Mouse (Mus musculus): ENCODE measurements around the gene Tenm2.

Tenm2 gene

DNA sequence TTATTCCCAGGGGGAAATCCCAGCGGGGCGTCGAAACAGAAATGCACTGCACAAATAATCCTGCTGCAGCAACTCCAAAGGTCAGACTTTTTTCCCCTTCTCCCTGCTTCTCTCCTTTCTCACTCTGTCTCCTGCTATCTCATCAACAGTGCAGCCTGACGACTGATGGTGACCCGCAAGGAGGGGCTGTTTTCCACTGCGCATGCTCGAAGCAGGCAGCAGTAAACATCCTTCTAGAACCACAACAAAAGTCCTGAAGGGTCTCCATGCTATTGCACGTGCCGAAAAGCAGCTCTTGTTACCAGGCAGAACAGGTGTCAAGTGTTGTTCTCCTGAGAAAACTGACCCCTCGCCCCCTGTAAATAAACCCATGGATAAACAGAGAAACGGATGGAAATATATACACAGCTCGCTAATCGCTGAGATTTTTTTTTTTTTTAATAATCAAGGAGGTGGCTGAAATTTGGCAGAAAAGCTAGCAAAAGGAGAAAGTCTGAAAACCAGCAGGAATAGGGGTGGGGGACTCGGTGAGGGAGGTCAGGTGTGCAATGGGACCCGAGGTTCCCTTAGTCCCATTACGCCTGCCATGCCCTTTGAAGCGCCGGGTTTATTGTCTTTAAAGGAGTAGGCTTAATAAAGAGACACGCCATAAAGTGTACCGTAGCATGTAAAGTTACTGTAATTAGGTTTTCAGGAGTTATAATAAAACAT is 958.4 kb downstream of the Tenm2 start:
- no peak for DNase-seq (ENCODE audit: low spot score in 2 of 2)

DNA sequence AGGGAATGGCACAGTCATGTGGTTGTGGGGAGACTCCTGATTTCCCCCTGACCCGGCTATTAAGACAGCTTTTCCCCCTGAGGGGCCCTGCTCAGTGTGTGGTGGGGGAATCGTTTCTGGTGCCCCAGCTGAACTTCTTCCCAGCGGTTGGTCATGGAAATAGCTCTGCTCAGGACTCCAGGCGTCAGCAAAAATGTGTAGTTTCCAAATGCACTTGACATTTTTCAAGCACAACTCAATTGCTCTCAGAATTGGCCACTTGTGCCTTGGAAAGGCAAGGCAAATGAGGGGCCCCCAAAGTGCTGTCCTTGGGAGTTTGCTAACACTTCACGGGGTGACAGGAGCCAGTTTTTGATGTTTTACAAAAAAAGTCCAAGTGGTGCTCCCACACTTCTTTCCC is 959.7 kb downstream of the Tenm2 start:
- DNase-seq (ENCODE audit: low spot score in 2 of 2): no peak

- no peak for DNase-seq (ENCODE audit: low spot score in 2 of 2)
Observed at GRCm38 (mm10) chr11:36272149-36272548, 963.6 kb downstream of the Tenm2 start.

- DNase-seq (ENCODE audit: low spot score in 2 of 2): no peak
Observed at GRCm38 (mm10) chr11:36269945-36270344, 965.8 kb downstream of the Tenm2 start.

GRCm38 (mm10) chr11:36264776-36265466 is 970.8 kb downstream of the Tenm2 start:
- DNase-seq (ENCODE audit: low spot score in 2 of 2): no peak

GRCm38 (mm10) chr11:36263840-36264239 is 971.9 kb downstream of the Tenm2 start:
- DNase-seq (ENCODE audit: low spot score in 2 of 2): no peak

DNA sequence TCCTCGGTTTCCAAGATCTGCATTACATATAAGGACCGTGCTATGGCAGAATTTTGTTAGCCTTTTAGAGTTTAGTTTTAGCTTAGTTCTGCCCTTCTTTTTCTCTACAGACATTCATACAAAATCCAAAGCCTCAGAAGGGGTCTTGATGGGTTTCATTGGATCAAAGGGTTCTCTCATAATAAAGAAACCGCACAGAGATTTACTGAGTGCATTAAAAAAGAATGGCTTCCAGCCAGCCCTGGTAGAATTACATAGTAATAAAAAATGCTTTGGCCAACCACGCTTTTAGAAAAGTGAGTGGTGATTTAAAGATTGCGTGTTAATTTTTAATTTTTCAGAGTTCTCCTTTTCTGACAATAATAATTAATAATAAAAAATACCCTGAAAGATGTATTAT is 978.6 kb downstream of the Tenm2 start:
- DNase-seq (ENCODE audit: low spot score in 2 of 2): no peak

DNA sequence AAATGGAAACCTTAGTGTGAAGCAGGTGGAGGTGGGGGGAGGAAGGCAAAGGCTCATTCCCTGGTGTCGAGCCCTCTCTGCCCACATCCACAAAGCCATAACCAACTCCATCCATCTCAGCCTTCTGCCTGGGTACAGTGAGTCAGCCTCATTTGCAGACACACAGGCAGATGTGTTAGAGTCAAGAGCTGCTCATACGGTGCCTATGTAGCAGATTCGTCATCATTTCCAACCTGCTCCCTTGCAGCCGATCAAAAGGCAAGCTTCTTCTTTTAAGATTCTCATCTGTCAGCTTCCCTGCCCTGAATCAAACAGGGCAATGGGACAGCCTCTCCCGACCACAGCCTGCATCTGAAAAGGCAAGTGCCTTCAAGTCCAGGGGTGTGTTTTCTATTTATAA is 979.0 kb downstream of the Tenm2 start:
- DNase-seq (ENCODE audit: low spot score in 2 of 2): no peak

DNA sequence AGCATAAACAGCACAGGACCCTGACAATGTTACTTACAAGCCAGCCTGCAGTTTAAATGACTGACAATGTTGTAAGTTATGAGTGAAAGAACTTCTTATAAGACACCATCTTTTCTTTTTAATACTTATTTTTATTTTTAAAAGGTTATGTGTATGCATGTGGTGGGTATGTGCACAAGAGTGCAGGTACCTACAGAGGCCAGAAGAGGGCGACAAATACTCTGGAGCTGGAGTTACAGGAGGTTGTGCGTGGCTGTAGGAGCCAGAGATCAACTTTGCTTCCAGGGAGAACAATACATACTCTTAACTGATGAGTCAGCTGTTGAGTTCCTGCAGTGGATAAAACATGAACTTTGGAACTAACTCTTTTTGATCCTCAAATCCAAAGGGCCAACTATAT is 981.7 kb downstream of the Tenm2 start:
- DNase-seq (ENCODE audit: low spot score in 2 of 2): no peak

DNA sequence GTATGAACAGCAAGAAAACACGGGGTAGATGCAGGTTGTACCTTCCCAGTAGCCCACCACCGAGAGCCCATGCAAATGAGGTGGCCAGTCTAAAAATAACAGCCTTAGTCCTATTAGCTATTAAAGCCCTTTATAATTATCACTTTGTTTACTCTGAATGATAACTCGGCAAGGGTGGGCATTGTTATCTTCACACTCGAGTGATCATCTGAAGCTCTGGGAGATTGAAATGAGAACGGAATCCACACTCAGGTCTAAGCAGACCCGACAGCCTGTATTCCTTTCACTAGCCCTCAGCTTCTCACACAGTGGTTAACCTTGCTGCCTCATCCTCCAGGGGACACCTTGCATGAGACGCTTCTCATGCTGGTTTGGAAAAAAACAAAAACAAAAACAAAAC is 985.7 kb downstream of the Tenm2 start:
- no peak for DNase-seq (ENCODE audit: low spot score in 2 of 2)

DNA sequence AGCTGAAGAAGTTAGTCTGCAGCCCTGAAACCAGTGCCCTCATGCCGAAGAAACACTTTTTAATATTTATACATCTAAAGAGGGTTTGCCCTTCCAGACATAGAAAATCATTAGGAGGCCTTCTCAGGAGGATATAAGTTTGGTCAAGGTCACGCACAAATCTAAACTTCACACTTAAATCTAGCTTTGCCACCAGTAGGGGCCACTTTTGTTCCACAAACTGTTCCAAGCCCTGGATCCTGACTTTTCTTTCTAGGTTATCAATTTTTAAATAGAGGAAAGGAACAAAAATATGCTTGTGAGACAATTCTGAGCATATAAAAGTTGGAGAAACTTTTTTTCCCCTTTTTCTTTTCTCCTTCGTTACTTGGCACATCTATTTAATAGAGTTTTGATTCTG is 989.6 kb downstream of the Tenm2 start:
- DNase-seq (ENCODE audit: low spot score in 2 of 2): no peak

GRCm38 (mm10) chr11:36244491-36244882 is 991.3 kb downstream of the Tenm2 start:
- no peak for DNase-seq (ENCODE audit: low spot score in 2 of 2)

DNA sequence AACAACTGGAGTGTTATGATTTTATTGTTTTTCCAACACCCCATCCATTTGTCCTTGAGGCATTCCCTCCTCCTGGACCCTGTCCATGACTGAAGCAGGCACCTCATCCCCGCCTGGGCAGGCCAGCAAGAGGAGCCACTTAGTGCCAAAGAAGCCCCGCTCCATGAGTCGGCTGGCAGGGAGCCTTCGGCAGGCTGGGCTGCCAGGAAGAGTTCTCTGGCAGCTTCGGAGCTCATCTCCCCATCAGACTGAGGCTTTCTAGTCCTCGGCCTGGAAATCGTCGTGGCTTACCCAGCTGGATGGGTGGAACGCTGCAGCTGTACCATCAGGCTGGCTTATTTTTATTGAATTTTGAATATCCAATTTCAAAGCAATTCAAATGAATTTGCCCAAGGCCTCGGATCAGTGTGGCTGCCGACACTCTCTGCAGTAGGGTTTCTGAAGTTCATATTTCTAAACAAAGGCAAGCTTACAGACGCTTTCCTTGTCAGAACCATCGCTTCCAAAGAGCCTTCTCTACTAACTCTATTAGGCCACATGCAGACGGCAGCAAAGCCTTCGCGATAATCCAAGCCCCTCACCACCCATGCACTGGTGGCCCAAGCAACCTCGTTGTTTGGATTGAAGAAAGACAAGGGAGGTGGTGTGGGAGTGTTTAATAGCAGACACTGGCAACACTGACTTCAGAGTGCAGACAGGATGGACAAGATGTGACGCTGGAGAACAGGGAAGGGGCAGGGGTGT is 991.8 kb downstream of the Tenm2 start:
- DNase-seq (ENCODE audit: low spot score in 2 of 2): no peak

DNA sequence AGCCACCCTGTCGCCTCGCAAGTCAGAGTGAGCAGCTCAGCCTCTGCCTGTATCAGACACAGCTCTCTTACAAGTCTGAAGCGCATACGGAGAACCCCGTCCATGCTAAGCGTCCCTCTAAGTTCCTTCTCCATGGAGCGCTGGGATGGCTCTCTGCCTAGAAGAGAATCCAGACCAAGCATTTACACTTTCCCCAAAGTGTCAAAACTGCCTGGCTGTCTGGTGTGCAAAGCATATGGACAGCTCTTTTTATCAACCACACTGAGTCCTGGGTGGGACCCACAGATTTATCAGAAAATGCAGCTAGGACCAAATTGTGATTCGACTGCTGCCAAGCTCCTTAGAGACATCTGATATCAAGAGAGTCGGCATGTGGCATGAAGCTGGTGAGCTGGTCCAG is 996.9 kb downstream of the Tenm2 start:
- no peak for DNase-seq (ENCODE audit: low spot score in 2 of 2)

DNA sequence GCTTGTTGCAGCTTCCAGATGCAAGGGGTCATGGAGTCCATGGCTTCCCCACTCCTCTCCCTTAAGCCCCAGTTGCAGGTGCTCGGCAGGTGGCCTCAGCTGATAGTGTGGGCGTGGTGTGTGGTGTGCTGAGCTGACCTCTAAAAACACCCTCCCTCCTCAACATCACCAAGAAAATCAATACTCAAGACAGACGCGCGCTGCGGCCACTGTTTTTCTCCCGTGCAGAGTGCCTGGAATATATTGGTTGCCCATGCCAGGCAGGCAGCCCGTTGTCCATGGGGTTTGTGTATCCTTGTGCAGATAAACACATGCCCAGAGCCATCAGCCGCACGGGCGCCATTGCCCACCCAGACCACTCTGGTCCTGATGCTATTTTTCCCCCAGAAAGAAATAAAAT is 1007.1 kb downstream of the Tenm2 start:
- DNase-seq (ENCODE audit: low spot score in 2 of 2): no peak

DNA sequence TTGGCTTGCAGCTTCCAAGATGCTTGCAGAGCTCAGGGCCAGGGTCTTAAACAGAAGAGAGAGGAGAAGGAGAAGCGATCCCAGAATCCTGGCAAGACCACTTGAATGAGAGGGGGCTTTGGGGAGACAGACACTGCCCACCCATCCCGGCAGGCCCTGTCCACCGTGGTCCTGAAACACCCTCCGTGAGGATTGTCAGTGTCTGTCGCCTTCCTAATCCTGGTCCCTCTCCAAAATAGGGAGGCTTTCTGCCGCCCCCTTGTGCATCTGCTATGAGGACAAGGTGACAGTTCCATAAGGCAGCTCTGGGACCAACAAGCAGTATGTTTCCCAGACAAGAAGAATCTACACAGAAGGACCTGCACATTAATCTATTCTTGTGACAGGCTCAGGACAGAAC is 1007.6 kb downstream of the Tenm2 start:
- no peak for DNase-seq (ENCODE audit: low spot score in 2 of 2)

DNA sequence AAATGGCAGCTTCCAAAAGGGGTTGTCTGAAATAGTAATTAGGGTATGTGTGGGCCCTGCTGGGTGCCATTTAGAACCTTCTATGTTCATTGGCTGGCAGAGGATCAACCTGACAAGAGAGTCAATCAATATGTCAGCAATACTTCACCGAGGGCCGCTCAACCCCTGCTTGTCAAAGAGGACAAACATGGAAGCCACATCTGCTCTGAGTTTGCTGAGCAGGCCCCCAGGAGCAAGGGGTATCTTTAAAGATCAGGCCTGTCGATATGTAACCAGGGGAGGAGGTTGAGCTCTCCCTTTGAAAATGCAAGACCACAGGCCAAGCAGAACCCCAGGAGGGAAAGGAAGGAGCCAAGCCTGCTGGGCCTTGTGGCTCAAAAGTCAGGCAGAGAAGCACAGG is 1009.7 kb downstream of the Tenm2 start:
- DNase-seq (ENCODE audit: low spot score in 2 of 2): no peak

GRCm38 (mm10) chr11:36223716-36224439 is 1011.9 kb downstream of the Tenm2 start:
- DNase-seq (ENCODE audit: low spot score in 2 of 2): no peak

DNA sequence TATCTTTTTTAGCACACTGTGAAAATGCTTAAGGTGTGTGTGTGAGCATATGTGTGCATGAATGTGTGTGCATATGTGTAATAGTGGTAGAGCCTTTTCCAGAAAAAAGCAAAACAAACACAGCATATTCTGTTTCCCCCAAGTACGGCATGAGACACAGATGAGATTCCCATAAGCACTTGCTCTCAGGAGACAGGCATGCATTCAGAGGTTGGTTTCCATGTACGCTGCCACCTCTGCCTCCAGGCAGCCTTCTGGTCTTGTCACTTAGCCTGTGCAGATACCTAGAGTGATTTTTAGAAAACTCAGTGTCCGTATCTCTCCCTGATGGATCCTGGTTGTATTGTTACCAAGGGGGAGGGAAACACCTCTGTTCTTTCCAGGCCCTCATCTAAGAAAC is 1013.7 kb downstream of the Tenm2 start:
- DNase-seq (ENCODE audit: low spot score in 2 of 2): no peak

GRCm38 (mm10) chr11:36221271-36221975 is 1014.3 kb downstream of the Tenm2 start:
- no peak for DNase-seq (ENCODE audit: low spot score in 2 of 2)

DNA sequence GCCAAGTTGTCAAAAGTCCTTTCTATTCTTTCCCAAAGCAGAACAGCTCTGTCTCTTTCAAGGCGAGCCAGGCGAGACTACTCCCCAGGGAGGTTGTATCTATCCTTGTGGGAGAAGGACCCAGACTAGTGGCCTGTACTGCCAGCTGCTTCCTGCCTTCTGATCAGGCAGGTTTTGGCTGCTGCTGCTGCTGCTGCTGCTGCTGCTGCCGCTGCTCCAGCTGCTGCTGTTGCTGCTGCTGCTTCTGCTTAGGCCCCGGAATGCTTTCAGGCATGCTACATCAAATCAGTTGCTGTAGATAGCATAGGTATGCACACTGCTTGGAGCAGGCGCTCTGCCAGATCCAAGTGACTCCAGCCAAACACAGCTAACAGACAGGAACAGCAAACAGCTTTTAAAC is 1015.1 kb downstream of the Tenm2 start:
- no peak for DNase-seq (ENCODE audit: low spot score in 2 of 2)

DNA sequence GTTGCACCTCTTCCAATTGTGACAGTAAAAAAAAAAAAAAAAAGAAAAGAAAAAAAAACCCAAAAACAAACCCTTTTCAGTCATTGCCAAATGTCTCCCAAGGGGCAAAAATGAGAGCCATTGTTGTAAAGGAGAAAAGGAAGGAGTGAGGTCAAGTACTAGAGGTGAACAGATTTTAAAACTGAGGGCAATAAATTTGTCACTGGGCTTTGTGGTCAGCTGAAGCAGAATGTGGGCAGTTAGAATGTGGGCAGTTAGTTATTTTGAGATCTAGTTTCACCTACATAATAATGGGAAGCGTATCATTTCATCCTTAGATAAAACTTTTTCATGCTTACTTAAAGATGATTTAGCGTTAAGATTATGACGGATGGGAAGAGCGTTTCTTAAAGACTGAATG is 1016.2 kb downstream of the Tenm2 start:
- no peak for DNase-seq (ENCODE audit: low spot score in 2 of 2)
